Mouse (Mus musculus): Measurements from ENCODE around the gene Aanat.

GRCm38 (mm10) chr11:116615735-116616437, 29.7 kb downstream of the Aanat start:
- TF ChIP-seq CTCF (IDR thresholded peaks at IDR 0.05; ENCODE audit: low read depth) (peak; percentile 37), EP300 (IDR thresholded peaks at IDR 0.05; ENCODE audit: low read depth) (peak; percentile 25; the same call in 1 of the 2 replicates)

All from heart, postnatal 0 days (tissue).